Mouse (Mus musculus) Patski (cell line): ENCODE measurements at regions not wholly inside any gene's neighbourhood (a gene's known extent, or its start where the extent isn't known, plus 50 kb on each side); places are given as distances from the start of the nearest gene placed in this dataset.

ENCODE experiments used
- ATAC-seq: fragments of 100-300 bp; one replicate; pipeline ENCODE4 v1.8.0; 2021
- CTCF ChIA-PET: fragments of 350-600 bp; sonication (Branson Sonifier 250); formaldehyde crosslinking; loops from one replicate; lab custom pipeline; 2022; ENCODE audit warnings: inconsistent platforms; lab: Charles Lee
- POLR2A ChIA-PET: fragments of 350-600 bp; sonication (Branson Sonifier 250); formaldehyde crosslinking; loops from one replicate; lab custom pipeline; 2022; ENCODE audit warnings: antibody characterized with exemption, inconsistent platforms; lab: Charles Lee
- DNase-seq: peaks from one replicate; pipeline ENCODE4 v3.0.0-alpha.2; 2011; ENCODE audit warnings: low read depth, low spot score
- H3K27me3 ChIP-seq: fragments of 371-371 bp; one replicate; pipeline ENCODE4 v1.5.1; 2021
- CTCF ChIP-seq: fragments of 100-300 bp; IDR thresholded peaks from one replicate; pipeline ENCODE4 v1.5.1; 2021
- in situ Hi-C: fragments of 300-500 bp; cut with MboI; formaldehyde crosslinking; loops from 3 replicates; pipeline ENCODE4 v1.11.1; 2018; ENCODE audit warnings: low pct_unique_long_range_greater_than_20kb, mixed read lengths

GRCm38 (mm10) chr6:94865498-94865897 is 165.5 kb upstream of the Lrig1 start:
- no peak for DNase-seq
- CTCF ChIA-PET = no interaction called here
- POLR2A ChIA-PET = interaction anchor here (0.6 kb wide), 1 partner anchor 35 kb away, joined by 3 read pairs; no protein-coding TSS in a partner anchor
- no peak for TF ChIP-seq CTCF
- in situ Hi-C loops = no loop called here
- no peak for ATAC-seq
- no peaks in the 10 kb centered on the region for H3K27me3 ChIP-seq

- TF ChIP-seq CTCF = no peak
- ATAC-seq = no peak
- POLR2A ChIA-PET = no interaction called here
- DNase-seq = no peak
- no peaks in the 10 kb centered on the region for H3K27me3 ChIP-seq
- in situ Hi-C loops = no loop called here
- CTCF ChIA-PET = interaction anchor here (1.2 kb wide), 1 partner anchor 57 kb away, joined by 3 read pairs; no protein-coding TSS in a partner anchor
Measured at GRCm38 (mm10) chr6:94858121-94858621, 158.2 kb upstream of the Lrig1 start.

GRCm38 (mm10) chr6:94850121-94850520 is 150.2 kb upstream of the Lrig1 start:
- no peak for TF ChIP-seq CTCF
- ChIA-PET CTCF (no interaction called here), POLR2A (no interaction called here)
- in situ Hi-C loops = no loop called here
- H3K27me3 ChIP-seq = no peaks in the 10 kb centered on the region
- no peak for DNase-seq
- ATAC-seq = no peak

- CTCF ChIA-PET = no interaction called here
- DNase-seq (no peak), ATAC-seq (no peak)
- POLR2A ChIA-PET = no interaction called here
- no peaks in the 10 kb centered on the region for H3K27me3 ChIP-seq
- no peak for TF ChIP-seq CTCF
- in situ Hi-C loops = no loop called here
Measured at GRCm38 (mm10) chr6:94849533-94849932, 149.6 kb upstream of the Lrig1 start.

GRCm38 (mm10) chr6:94848437-94848836 is 148.5 kb upstream of the Lrig1 start:
- ChIA-PET CTCF (no interaction called here), POLR2A (no interaction called here)
- ATAC-seq (no peak), DNase-seq (no peak)
- H3K27me3 ChIP-seq = no peaks in the 10 kb centered on the region
- in situ Hi-C loops = no loop called here
- TF ChIP-seq CTCF = no peak

- ATAC-seq = no peak
- POLR2A ChIA-PET = no interaction called here
Measured at GRCm38 (mm10) chr6:94845821-94846220, 145.9 kb upstream of the Lrig1 start.

GRCm38 (mm10) chr6:94842856-94843255 is 142.9 kb upstream of the Lrig1 start:
- ChIA-PET CTCF (no interaction called here), POLR2A (interaction anchor here (1.1 kb wide), 1 partner anchor 9 kb away, joined by 3 read pairs; no protein-coding TSS in a partner anchor)
- DNase-seq (no peak), ATAC-seq (no peak)
- no peak for TF ChIP-seq CTCF
- no peaks in the 10 kb centered on the region for H3K27me3 ChIP-seq
- in situ Hi-C loops = no loop called here

More at GRCm38 (mm10) chr6:94845821-94846220, 145.9 kb upstream of the Lrig1 start:
- TF ChIP-seq CTCF = no peak
- H3K27me3 ChIP-seq = no peaks in the 10 kb centered on the region
- in situ Hi-C loops = no loop called here
- no peak for DNase-seq
- CTCF ChIA-PET = no interaction called here

- ATAC-seq (no peak), DNase-seq (no peak)
- in situ Hi-C loops = no loop called here
- TF ChIP-seq CTCF = no peak
- ChIA-PET CTCF (no interaction called here), POLR2A (interaction anchor here (1.1 kb wide), 1 partner anchor 10 kb away, joined by 3 read pairs; no protein-coding TSS in a partner anchor)
- H3K27me3 ChIP-seq = no peaks in the 10 kb centered on the region
Measured at GRCm38 (mm10) chr6:94841881-94842280, 141.9 kb upstream of the Lrig1 start.

GRCm38 (mm10) chr6:94835742-94836141 is 135.8 kb upstream of the Lrig1 start:
- CTCF ChIA-PET = no interaction called here
- DNase-seq = no peak
- no peak for TF ChIP-seq CTCF

GRCm38 (mm10) chr6:94834551-94834950 is 134.6 kb upstream of the Lrig1 start:
- TF ChIP-seq CTCF = no peak
- H3K27me3 ChIP-seq = no peaks in the 10 kb centered on the region
- ChIA-PET POLR2A (no interaction called here), CTCF (no interaction called here)
- no peak for ATAC-seq
- DNase-seq = no peak
- in situ Hi-C loops = no loop called here

More at GRCm38 (mm10) chr6:94835742-94836141, 135.8 kb upstream of the Lrig1 start:
- H3K27me3 ChIP-seq = no peaks in the 10 kb centered on the region
- ATAC-seq = no peak
- POLR2A ChIA-PET = interaction anchor here (0.6 kb wide), 1 partner anchor 131 kb away, joined by 3 read pairs; no protein-coding TSS in a partner anchor
- in situ Hi-C loops = no loop called here

- ChIA-PET CTCF (no interaction called here), POLR2A (interaction anchor here (0.6 kb wide), 1 partner anchor 165 kb away, joined by 4 read pairs; no protein-coding TSS in a partner anchor)
- in situ Hi-C loops = no loop called here
- TF ChIP-seq CTCF = no peak
- ATAC-seq = no peak
- no peaks in the 10 kb centered on the region for H3K27me3 ChIP-seq
- no peak for DNase-seq
Measured at GRCm38 (mm10) chr6:94830801-94831200, 130.8 kb upstream of the Lrig1 start.
